Mouse (Mus musculus) left cerebral cortex, postnatal 10 days (tissue): ENCODE measurements around the gene Crabp2. TPM values are rescaled to one million over a fixed set of nuclear protein-coding genes. Genes with fewer than 3 reads are reported as not detected.
"Not testable (repeated sequence)": the region's sequence is repeated elsewhere in the genome, so short reads cannot be mapped to it uniquely, and the experiment has no call there.

Experiments used
- DNase-seq, 2 experiments: peaks; one replicate each; pipeline ENCODE4 v3.0.0; 2021 to 2022; ENCODE audit warnings: low spot score in 2 of 2, mixed read lengths in 1 of 2; ENCODE audit errors: extremely low spot score in 1 of 2
- intact Hi-C: fragments of 180-260 bp; cut with DNase I; formaldehyde crosslinking; loops from one replicate; pipeline ENCODE4 v1.15.1; 2025
- total RNA-seq, 2 experiments: library from RNA; stranded (reverse); gene quantifications; 2 replicates each; pipeline ENCODE4 v1.2.3; 2021

Gene Crabp2
- 1 to 10 TPM; 4.9 to 5.7 TPM for total RNA-seq

DNA sequence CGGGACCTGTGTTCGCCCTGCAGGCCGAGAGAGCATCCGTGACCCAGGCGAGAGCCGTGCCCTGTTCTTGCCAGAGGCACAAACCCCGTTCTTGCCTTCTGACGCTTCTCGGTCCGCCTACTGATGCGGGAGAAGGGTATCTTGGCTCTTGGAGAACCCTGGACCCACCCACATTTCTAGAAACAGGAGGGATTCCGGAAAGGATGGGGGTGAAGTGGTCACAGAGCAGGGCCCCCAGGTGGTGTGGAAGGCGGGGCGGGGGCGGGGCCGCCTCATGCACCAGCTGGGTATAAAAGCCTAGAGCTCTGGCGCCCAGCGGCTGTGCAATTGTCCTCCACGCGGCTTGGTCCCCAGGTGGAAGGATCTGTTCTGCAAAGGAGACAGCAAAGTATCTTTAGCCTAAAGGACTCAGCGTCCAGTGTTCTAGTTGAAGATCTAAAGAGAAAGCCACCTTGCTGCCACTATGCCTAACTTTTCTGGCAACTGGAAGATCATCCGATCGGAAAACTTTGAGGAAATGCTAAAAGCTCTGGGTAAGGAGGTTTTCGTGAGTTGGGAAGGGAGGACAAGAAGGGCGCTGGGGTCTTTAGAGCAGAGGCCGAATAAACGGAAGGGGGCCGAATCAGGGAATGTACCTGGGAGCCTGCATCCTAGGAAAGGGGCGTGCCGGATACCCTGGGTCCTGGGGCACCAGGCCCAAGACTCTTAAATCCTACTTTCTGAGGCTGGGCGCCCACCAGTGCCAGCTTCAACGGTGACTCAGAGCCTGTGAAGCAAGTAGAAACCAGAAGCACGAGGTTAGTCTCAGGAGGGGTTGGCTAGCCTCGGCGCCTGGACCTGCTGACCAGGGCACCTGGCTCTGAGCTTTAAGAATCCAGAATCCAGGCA is at the start of gene Crabp2:
TSS of gene Crabp2 (plus strand) at position 289 of the 888 bp plus-strand sequence.
- peak in 1 of 2 experiments; percentile 51 for DNase-seq
- intact Hi-C loops: no loop called here

DNA sequence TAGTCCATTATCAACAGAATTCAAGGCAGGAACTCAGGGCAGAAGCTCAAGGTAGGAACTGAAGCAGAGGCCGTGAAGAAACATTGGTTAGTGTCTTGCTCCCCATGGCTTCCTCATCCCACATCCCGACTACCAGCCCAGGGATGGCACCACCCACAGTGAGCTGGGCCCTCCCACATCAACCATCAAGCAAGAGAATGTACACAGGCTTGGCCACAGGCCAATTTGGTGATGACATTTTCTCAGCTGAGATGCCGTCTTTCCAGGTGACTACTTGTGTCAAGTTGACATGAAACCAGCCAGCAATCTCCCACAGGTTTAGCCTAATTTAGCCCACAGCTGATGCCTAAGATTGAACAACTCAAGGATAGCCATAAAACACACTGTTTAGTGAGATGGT is 49.2 kb upstream of the Crabp2 start:
- intact Hi-C loops: no loop called here
- DNase-seq: peak in 1 of 2 experiments; percentile 22

- no peak for DNase-seq
- intact Hi-C loops: no loop called here
These were observed 48.7 kb upstream of the Crabp2 start for GRCm38 (mm10) chr3:87899776-87900175.

- DNase-seq: no peak
- intact Hi-C loops: no loop called here
These were observed 47.3 kb upstream of the Crabp2 start for GRCm38 (mm10) chr3:87901036-87901624.

- intact Hi-C loops, DNase-seq: not testable (repeated sequence)
These were observed 46.5 kb upstream of the Crabp2 start for GRCm38 (mm10) chr3:87901959-87902358.

DNA sequence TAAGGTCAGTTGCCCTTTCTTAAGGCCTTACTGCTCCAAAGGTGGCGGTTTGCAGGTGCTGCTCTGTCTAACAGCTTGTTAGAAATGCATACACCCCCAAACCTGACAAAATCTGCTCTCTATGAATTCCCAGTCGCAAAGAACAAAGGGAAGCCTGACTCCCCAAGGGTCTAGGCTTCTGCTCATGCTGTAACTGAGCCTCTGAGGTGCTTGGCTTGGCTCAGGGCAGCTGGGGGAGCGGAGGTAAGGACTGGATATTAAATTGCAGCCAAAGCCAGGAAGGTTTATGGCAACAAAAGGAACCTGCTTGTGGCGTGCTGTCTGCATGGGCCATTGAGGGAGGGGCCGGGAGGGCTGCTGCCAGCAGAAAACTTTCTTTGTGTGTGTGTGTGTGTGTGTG is 44.6 kb upstream of the Crabp2 start:
- no peak for DNase-seq
- intact Hi-C loops: no loop called here

DNA sequence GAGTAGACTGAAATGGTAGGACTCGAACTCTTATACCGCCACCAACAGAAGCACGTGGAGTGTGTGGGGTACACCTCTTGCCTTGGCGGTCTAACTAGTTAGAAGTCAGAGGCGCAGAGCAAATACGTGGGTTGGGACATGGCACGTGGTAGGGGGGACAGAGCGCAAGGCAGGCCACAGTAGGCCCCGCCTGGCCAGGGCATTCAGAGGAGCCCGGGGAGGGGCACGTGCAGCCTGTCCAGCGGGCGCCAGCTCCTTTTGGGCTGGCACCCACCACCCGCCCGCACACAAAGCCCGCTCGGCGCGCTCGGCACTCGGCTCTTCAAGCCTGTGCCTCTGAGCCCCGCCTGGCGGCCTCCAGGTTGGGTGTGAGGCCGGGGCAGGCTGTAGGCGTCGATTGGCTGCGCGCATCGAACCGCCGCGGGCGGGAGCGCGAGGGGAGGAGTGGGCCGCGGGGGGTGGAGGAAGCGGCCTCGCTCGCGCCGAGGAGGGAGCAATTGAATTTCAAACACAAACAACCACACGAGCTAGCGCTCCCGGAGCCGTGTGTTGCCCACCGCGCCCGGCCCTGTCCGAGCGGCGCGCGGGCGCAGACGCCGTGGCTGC is 42.5 kb upstream of the Crabp2 start, which contains the start of gene Hdgf:
TSS of gene Hdgf (plus strand) at position 442 of the 606 bp plus-strand sequence.
- intact Hi-C loops: no loop called here

GRCm38 (mm10) chr3:87906601-87906980 is 41.9 kb upstream of the Crabp2 start:
- intact Hi-C loops: no loop called here
- peak; percentile 18 to 69 for DNase-seq

More for the DNA sequence above, 42.5 kb upstream of the Crabp2 start, which contains the start of gene Hdgf:
- DNase-seq: peak; percentile 92 to 98

DNA sequence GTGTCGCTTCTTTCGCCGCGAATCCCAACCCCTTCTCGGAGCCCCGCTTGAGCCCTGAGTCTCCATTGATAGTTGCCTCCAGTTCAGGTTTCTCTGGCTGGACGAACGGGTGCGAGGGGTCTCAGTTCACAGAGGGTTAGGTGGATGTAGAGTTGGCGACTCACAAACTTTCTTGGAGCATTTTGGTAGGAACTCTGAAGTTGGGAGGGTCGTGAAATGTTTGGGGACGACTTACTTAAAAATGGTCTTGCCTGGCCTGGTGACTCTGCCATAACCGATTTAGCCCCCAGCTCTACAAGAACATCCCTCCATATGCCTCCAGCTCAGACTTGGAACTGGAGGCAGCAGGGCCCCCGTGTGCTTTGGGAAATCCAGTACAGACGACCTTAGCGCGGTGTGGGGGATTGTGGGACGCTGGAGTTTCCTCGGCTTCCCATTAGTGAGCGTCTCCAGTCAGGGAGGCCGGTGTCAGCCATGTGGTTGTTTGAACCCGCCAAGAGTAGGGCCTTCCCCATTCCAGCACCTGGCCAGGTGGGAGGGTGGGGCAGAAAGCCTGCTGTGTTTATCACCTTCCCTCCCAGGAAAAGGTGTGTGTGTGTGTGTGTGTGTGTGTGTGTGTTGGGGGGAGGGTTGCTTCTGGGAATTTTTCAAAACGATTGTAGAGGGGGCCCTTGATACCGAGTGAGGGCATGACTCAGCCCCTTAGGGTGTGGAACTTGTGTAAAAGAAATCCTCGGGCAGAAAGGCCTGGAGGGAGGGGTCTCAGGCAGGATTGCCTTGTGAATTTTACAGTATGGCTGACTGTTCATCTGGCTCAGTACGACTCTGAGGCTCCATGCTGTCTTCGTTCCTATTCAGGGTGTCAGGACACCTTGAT is 41.2 kb upstream of the Crabp2 start:
- intact Hi-C loops: no loop called here
- peak in 1 of 2 experiments; percentile 27 for DNase-seq

- DNase-seq: no peak
- intact Hi-C loops: no loop called here
These were observed 40.6 kb upstream of the Crabp2 start for GRCm38 (mm10) chr3:87907906-87908305.

- DNase-seq: no peak
- intact Hi-C loops: no loop called here
These were observed 39.1 kb upstream of the Crabp2 start for GRCm38 (mm10) chr3:87909381-87909780.

DNA sequence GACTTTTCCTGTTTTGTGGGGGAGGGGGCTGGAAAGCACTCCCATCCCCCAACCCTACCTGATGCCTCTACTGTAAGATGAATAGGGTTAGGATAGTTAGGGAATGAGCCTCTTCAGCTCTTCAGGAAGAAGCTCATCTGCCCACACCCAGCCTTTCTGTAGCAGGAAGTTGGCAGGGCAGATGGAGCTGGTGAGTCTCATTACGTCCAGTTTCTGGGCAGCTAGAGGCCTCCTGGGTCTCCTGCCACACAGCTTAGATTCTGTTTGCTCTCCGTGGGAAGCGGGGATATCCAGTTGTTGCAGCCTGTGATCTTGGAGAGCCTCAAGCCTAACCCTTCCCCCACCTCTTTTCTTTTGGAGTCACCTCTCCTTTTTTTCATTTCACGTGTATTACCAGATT is 38.6 kb upstream of the Crabp2 start:
- intact Hi-C loops: no loop called here
- DNase-seq: no peak

- intact Hi-C loops: no loop called here
These were observed 37.8 kb upstream of the Crabp2 start for GRCm38 (mm10) chr3:87910573-87911141.

GRCm38 (mm10) chr3:87913491-87913890 is 35.0 kb upstream of the Crabp2 start:
- intact Hi-C loops: no loop called here
- no peak for DNase-seq

More at GRCm38 (mm10) chr3:87910573-87911141, 37.8 kb upstream of the Crabp2 start:
- DNase-seq: peak in 1 of 2 experiments; percentile 91

- no peak for DNase-seq
- intact Hi-C loops: no loop called here
These were observed 34.6 kb upstream of the Crabp2 start for GRCm38 (mm10) chr3:87913891-87914290.

GRCm38 (mm10) chr3:87916990-87917389 is 31.5 kb upstream of the Crabp2 start:
- intact Hi-C loops: no loop called here
- no peak for DNase-seq

DNA sequence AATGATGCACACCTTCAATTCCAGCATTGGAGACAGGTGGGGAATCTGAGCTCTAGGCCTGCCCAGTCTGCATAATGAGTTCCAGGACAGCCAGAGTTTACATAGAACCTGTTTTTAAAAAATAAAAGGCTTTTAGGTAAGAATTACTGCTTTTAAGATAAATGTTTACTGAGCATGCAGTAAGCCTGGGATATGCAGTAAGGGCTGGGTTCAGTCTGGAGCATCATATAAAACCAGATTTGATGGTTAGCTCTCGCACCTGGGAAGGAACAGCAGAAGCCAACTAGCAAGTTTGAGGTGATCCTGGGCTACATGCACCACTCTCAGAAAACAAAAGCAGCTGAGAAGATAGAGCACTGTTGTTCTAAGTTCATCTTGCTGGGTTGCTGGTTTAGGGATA is 29.9 kb upstream of the Crabp2 start:
- intact Hi-C loops: no loop called here
- no peak for DNase-seq

DNA sequence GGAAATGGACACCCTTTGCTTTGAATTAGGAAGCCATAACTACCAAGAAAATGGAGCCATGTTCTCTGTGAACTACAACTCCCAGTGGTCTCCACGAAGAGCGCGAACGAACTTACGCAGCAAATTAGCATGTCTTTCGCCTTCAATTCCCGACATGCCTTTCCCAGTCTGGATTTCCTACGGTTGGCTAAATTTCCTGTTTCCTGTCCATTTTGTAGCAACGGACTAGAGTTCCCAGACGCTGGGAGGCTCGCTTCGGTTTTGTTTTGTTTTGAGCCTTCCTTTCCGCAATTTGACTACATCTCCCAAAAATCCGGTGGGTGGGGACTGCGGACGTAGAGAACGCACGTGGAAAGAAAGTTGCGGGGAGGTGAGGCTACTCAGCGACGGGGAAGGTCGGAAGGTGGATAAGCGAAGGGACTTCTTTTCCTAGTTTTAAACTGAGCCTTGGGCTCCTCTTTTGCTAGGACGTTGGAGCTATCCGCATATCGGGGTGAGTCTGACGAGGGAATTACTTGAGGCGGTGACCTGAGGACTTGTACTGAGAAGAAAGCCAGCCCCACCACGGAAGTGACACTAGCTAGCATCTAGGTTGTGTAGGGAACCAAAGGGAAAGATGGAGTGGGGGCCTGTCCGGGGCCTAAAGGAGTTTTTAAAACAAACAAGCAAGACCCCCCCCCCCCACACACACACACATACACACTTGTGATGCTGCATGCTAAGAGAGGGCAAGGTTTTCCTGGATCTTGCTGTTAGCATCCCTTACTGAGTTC is 28.9 kb upstream of the Crabp2 start, which contains the start of gene Mrpl24:
TSS of gene Mrpl24 (plus strand) at position 171 of the 773 bp plus-strand sequence.
- intact Hi-C loops: no loop called here

More for the DNA sequence above, 28.9 kb upstream of the Crabp2 start, which contains the start of gene Mrpl24:
- peak; percentile 83 to 92 for DNase-seq
